Mouse (Mus musculus) liver, embryonic 14.5 days (tissue): ENCODE data around the gene Ccdc117.

Experiments used
- CTCF ChIP-seq: IDR thresholded peaks from 2 replicates; pipeline ENCODE4 v1.5.1; 2016; ENCODE audit warnings: antibody characterized with exemption, low read depth, control low read depth
- EP300 ChIP-seq: IDR thresholded peaks from 2 replicates; pipeline ENCODE4 v1.6.1; 2016; ENCODE audit warnings: antibody characterized with exemption, low read depth

DNA sequence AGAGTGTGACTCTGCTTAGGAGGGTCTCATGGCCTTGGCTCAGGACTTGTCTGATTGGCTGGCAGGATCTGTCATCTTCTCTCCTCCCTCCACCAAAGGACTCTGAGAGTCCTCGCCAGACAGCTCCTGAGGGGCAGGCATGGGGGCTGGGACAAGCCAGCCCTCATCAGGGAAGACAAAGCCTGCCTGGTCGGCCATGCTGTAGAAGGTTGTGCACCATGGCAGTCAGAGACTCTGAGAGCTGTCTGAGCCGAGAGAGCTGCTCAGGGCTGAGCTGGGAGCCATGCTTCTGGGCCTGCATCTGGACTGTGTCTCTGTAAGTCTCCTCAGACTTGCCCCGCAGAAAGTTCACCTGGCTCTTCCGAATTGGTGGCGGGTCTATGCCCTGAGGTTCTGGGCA lies 21.9 kb upstream of the Ccdc117 start:
- TF ChIP-seq CTCF (no peak), EP300 (no peak)
